Mouse (Mus musculus) C2C12 (cell line): ENCODE data around the gene Sgtb.

Experiments
- CEBPB ChIP-seq: IDR thresholded peaks from one replicate; pipeline ENCODE4 v1.6.1; 2011; ENCODE audit warnings: low read depth, mild to moderate bottlenecking, control low read depth, moderate library complexity
- CTCF ChIP-seq: IDR thresholded peaks from one replicate; pipeline ENCODE4 v1.5.1; 2011; ENCODE audit not compliant: control insufficient read depth, insufficient read depth, insufficient read length
- MYOG ChIP-seq: IDR thresholded peaks from one replicate; pipeline ENCODE4 v1.6.1; 2011; ENCODE audit not compliant: control insufficient read depth, insufficient read length; ENCODE audit errors: extremely low read depth
- USF1 ChIP-seq: IDR thresholded peaks from one replicate; pipeline ENCODE4 v1.6.1; 2011; ENCODE audit warnings: low read depth, mild to moderate bottlenecking, control low read depth, moderate library complexity

GRCm38 (mm10) chr13:104100416-104100815, 9.1 kb upstream of the Sgtb start:
- no peak for TF ChIP-seq CTCF
- TF ChIP-seq CEBPB: no peak
- TF ChIP-seq USF1: no peak
- TF ChIP-seq MYOG: no peak
